Mouse (Mus musculus) spleen, postnatal 36 days (tissue): Measurements from ENCODE around the gene Ddx49.

Source experiments
- DNase-seq, 2 experiments: peaks; one replicate each; pipeline ENCODE4 v3.0.0; 2022; ENCODE audit warnings: low spot score in 2 of 2, mixed read lengths in 1 of 2

Gene Ddx49

GRCm38 (mm10) chr8:70302358-70302890 lies at the start of gene Ddx49, which contains the start of gene Cope:
Gene Ddx49 (minus strand): TSS chr8:70302489.
Gene Cope (plus strand): TSS chr8:70302518.
- peak; percentile 90 to 91 for DNase-seq

- no peak for DNase-seq
Measured at GRCm38 (mm10) chr8:70352000-70352384, 49.7 kb upstream of the Ddx49 start.

- no peak for DNase-seq
Measured at GRCm38 (mm10) chr8:70351035-70351999, 49.0 kb upstream of the Ddx49 start.

GRCm38 (mm10) chr8:70347860-70348420 lies 45.7 kb upstream of the Ddx49 start:
- DNase-seq = no peak

GRCm38 (mm10) chr8:70347443-70347842 lies 45.2 kb upstream of the Ddx49 start:
- no peak for DNase-seq

GRCm38 (mm10) chr8:70344279-70344678 lies 42.0 kb upstream of the Ddx49 start:
- no peak for DNase-seq

- no peak for DNase-seq
Measured at GRCm38 (mm10) chr8:70343696-70344095, 41.4 kb upstream of the Ddx49 start.

- no peak for DNase-seq
Measured at GRCm38 (mm10) chr8:70343076-70343475, 40.8 kb upstream of the Ddx49 start.

GRCm38 (mm10) chr8:70342007-70342406 lies 39.7 kb upstream of the Ddx49 start:
- DNase-seq = no peak

GRCm38 (mm10) chr8:70340659-70341058 lies 38.4 kb upstream of the Ddx49 start:
- no peak for DNase-seq

GRCm38 (mm10) chr8:70338931-70339330 lies 36.6 kb upstream of the Ddx49 start:
- no peak for DNase-seq

- no peak for DNase-seq
Measured at GRCm38 (mm10) chr8:70332878-70333202, 30.6 kb upstream of the Ddx49 start.

GRCm38 (mm10) chr8:70332070-70332877 lies 30.0 kb upstream of the Ddx49 start:
- no peak for DNase-seq

- DNase-seq = no peak
Measured at GRCm38 (mm10) chr8:70331526-70331925, 29.2 kb upstream of the Ddx49 start.

- no peak for DNase-seq
Measured at GRCm38 (mm10) chr8:70330741-70331364, 28.6 kb upstream of the Ddx49 start.

- no peak for DNase-seq
Measured at GRCm38 (mm10) chr8:70329835-70330740, 27.8 kb upstream of the Ddx49 start.

- DNase-seq = no peak
Measured at GRCm38 (mm10) chr8:70329124-70329834, 27.0 kb upstream of the Ddx49 start, which contains the start of gene Gdf1. Gene Gdf1 (plus strand): TSS chr8:70329817.

- no peak for DNase-seq
Measured at GRCm38 (mm10) chr8:70327512-70327911, 25.2 kb upstream of the Ddx49 start.

- DNase-seq = no peak
Measured at GRCm38 (mm10) chr8:70323716-70324115, 21.4 kb upstream of the Ddx49 start.

- DNase-seq = no peak
Measured at GRCm38 (mm10) chr8:70317872-70318271, 15.6 kb upstream of the Ddx49 start.
